Mouse (Mus musculus) olfactory bulb, adult 2 months (tissue): ENCODE measurements around the gene Gnb1l.

Source experiments
- CTCF ChIP-seq: fragments of 200-500 bp; IDR thresholded peaks from 2 replicates; pipeline ENCODE4 v1.5.1; 2012; ENCODE audit warnings: low read depth, mild to moderate bottlenecking, low read length, moderate library complexity; ENCODE audit not compliant: insufficient read depth
- POLR2A ChIP-seq: fragments of 200-500 bp; IDR thresholded peaks from 2 replicates; pipeline ENCODE4 v1.6.1; 2012; ENCODE audit warnings: mild to moderate bottlenecking, low read depth, low read length, moderate library complexity; ENCODE audit not compliant: insufficient read depth

DNA sequence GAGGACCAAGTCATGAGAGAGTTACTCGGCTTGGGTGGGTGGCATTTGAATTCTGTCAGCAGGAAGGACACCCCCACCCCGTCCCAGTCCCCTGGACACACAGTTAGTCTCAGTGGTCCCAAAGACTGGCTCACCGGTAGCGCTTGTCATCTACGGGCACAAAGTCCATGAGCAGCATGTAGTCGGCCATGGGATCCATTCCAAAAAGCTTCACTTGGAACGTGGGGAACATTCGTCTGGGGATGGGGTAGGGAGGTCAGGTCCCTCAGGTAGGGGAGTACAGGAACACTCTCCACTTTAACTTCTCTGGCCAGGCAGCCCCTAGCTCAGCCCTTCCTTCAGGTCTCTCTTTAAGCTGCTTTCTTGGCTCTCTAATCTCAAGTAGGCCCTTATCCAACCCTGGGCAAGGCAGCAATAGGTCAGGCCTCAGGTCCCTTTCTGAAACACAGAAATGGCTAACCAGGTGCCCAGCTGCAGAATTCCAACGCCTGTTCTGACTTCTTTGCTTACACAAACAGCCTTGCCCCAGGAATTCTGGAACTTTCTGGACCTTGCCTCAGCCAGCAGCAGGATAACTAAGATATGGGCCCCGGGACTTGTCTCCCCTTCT is 86.5 kb downstream of the Gnb1l start:
- TF ChIP-seq CTCF (no peak), POLR2A (no peak)
